Mouse (Mus musculus): ENCODE measurements around the gene Rpf1. TPM values are rescaled to one million over a fixed set of nuclear protein-coding genes. Genes with fewer than 3 reads are reported as not detected.

The Rpf1 gene
- polyA plus RNA-seq, 1 experiment from 2014 or later = 35.0 TPM

DNA sequence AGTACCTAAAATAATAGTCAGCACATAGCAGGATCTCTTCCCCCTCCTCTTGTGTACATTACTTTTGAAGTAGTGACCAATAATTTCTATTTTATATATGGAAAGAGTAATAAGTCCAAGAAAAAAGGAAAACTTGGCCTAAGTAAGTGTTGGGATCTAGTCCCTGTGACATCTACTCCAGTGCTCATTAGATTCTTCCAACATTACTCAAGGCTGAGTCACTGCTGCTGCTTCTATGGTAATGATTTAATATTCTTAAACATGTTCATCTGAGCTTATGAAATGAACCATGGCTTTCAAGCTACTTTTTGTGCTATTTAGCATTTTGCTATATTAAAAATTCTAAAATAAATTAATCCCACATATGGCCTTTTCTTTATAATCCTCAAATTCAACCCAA lies 47.5 kb downstream of the Rpf1 start:
- no peak overlapping the region for H3K4me2 ChIP-seq (ENCODE audit: low read length)
- H3K4me1 ChIP-seq (ENCODE audit: control insufficient read depth in 2 of 2, insufficient read depth in 2 of 2, low read length in 2 of 2) = no peaks in the 10 kb centered on the region
- H3K4me3 ChIP-seq (ENCODE audit: control insufficient read depth in 1 of 2, insufficient read depth in 1 of 2, low read depth in 1 of 2, low read length in 2 of 2) = no peak overlapping the region
- no peaks in the 10 kb centered on the region for H3K36me3 ChIP-seq (ENCODE audit: control insufficient read depth, insufficient read depth, low read length)
- ATAC-seq (ENCODE audit: insufficient number of reproducible peaks, insufficient read depth, low FRiP score, low read depth) = no peak
- H3K9me3 ChIP-seq (ENCODE audit: control insufficient read depth, low read length) = no peaks in the 10 kb centered on the region
- H3K27me3 ChIP-seq (ENCODE audit: control insufficient read depth, insufficient read depth, low read length) = no peaks in the 10 kb centered on the region
- no peak overlapping the region for H3K9ac ChIP-seq (ENCODE audit: low read length)
- H3K27ac ChIP-seq (replicated peaks in 1 of 2; ENCODE audit: control insufficient read depth in 1 of 2, insufficient read depth in 1 of 2, low read depth in 2 of 2, low read length in 2 of 2) = no peak overlapping the region

DNA sequence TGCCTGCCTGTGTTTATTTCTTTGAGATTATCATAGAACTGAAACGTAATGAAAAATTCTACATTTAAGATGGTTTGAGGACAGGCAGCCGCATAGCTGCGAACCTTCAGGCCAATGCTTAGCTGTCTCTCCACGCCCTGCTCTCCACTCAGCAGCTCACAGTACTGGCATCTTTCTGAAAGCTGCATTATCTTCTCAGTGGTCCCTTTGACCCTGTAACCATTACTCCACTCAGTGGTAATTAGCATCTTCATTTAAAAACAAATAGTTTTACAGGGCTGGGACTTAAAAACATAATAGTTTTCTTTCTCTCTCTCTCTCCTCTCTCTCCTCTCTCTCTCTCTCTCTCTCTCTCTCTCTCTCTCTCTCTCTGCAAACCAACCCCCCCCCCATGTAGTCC lies 48.6 kb downstream of the Rpf1 start:
- Histone ChIP-seq H3K27ac (replicated peaks in 1 of 2; ENCODE audit: control insufficient read depth in 1 of 2, insufficient read depth in 1 of 2, low read depth in 2 of 2, low read length in 2 of 2) (no peak overlapping the region), H3K4me1 (ENCODE audit: control insufficient read depth in 2 of 2, insufficient read depth in 2 of 2, low read length in 2 of 2) (no peaks in the 10 kb centered on the region), H3K27me3 (ENCODE audit: control insufficient read depth, insufficient read depth, low read length) (no peaks in the 10 kb centered on the region), H3K4me3 (ENCODE audit: control insufficient read depth in 1 of 2, insufficient read depth in 1 of 2, low read depth in 1 of 2, low read length in 2 of 2) (no peak overlapping the region), H3K36me3 (ENCODE audit: control insufficient read depth, insufficient read depth, low read length) (no peaks in the 10 kb centered on the region), H3K9me3 (ENCODE audit: control insufficient read depth, low read length) (no peaks in the 10 kb centered on the region), H3K9ac (ENCODE audit: low read length) (no peak overlapping the region), H3K4me2 (ENCODE audit: low read length) (no peak overlapping the region)
- 71% methylated on average over 4 of the region's 4 CpGs for WGBS
- no peak for ATAC-seq (ENCODE audit: insufficient number of reproducible peaks, insufficient read depth, low FRiP score, low read depth)

DNA sequence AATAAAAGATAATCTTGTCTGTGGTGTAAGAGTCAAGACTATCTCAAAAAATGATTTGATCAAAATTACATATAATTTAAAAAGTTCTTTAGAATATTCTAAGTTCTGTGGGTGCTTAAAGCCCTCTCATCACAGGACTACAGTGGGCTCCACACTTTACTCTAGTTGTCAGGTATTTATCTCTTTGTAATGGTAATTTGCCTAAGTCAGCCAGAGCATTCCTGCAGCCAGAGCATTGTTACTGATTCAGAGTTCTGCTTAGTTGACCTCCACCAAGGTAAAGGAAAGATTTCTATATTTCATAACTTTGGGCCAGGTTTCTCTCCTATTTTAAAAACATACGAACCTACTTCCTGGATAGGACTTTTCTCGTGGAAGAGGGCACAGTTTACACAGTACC lies 52.0 kb downstream of the Rpf1 start:
- Histone ChIP-seq H3K9ac (ENCODE audit: low read length) (no peak overlapping the region), H3K4me2 (ENCODE audit: low read length) (no peak overlapping the region), H3K4me3 (ENCODE audit: control insufficient read depth in 1 of 2, insufficient read depth in 1 of 2, low read depth in 1 of 2, low read length in 2 of 2) (no peak overlapping the region), H3K36me3 (ENCODE audit: control insufficient read depth, insufficient read depth, low read length) (0 out of 2 replicates have a peak, but pooled peaks cover 4% of the 10 kb centered on the region), H3K9me3 (ENCODE audit: control insufficient read depth, low read length) (no peaks in the 10 kb centered on the region), H3K4me1 (ENCODE audit: control insufficient read depth in 2 of 2, insufficient read depth in 2 of 2, low read length in 2 of 2) (no peaks in the 10 kb centered on the region), H3K27me3 (ENCODE audit: control insufficient read depth, insufficient read depth, low read length) (no peaks in the 10 kb centered on the region), H3K27ac (replicated peaks in 1 of 2; ENCODE audit: control insufficient read depth in 1 of 2, insufficient read depth in 1 of 2, low read depth in 2 of 2, low read length in 2 of 2) (no peak overlapping the region)
- WGBS = 75% methylated on average over 2 of the region's 2 CpGs
- ATAC-seq (ENCODE audit: insufficient number of reproducible peaks, insufficient read depth, low FRiP score, low read depth) = no peak

DNA sequence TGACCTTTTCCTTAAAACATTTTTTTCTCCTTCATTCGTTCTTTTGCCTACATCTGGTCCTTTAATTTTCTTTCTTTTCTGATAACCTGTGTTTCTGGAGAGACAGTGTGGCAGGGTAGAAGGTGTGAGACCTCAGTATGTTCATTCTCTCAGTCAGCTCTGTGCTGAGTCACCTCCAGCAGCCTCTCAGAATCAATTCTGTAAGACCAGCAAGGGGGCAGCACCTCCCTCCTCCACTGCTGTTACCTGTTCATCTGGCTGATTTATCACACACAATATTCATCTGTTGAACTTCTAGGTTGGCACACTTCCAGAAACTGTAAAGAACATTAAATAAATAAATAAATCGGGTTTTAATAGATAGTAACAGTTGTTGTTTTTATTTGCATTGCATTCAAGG lies 58.3 kb downstream of the Rpf1 start:
- 44% methylated on average over 2 of the region's 2 CpGs for WGBS
- Histone ChIP-seq H3K27ac (replicated peaks in 1 of 2; ENCODE audit: control insufficient read depth in 1 of 2, insufficient read depth in 1 of 2, low read depth in 2 of 2, low read length in 2 of 2) (no peak overlapping the region), H3K36me3 (ENCODE audit: control insufficient read depth, insufficient read depth, low read length) (peaks cover 18% of the 10 kb centered on the region), H3K4me3 (ENCODE audit: control insufficient read depth in 1 of 2, insufficient read depth in 1 of 2, low read depth in 1 of 2, low read length in 2 of 2) (no peak overlapping the region), H3K27me3 (ENCODE audit: control insufficient read depth, insufficient read depth, low read length) (no peaks in the 10 kb centered on the region), H3K9ac (ENCODE audit: low read length) (no peak overlapping the region), H3K4me1 (ENCODE audit: control insufficient read depth in 2 of 2, insufficient read depth in 2 of 2, low read length in 2 of 2) (no peaks in the 10 kb centered on the region), H3K9me3 (ENCODE audit: control insufficient read depth, low read length) (no peaks in the 10 kb centered on the region), H3K4me2 (ENCODE audit: low read length) (no peak overlapping the region)
- no peak for ATAC-seq (ENCODE audit: insufficient number of reproducible peaks, insufficient read depth, low FRiP score, low read depth)

Other genes with a start within 250 kb of the Rpf1 start
- gene Ssx2ip, start 116.8 kb downstream of the Rpf1 start, polyA plus RNA-seq (2014; fragmentation: Nextera tagmentation; extraction: Ambion mirVana) = 17.1 and 19.6 TPM in 2 replicates
- gene Ctbs, start 71.6 kb downstream of the Rpf1 start, polyA plus RNA-seq (2014; fragmentation: Nextera tagmentation; extraction: Ambion mirVana) = 11.3 and 11.5 TPM in 2 replicates
- gene Spata1, start 21.7 kb downstream of the Rpf1 start, polyA plus RNA-seq (2014; fragmentation: Nextera tagmentation; extraction: Ambion mirVana) = 5.5 and 6.5 TPM in 2 replicates
- gene Gng5, start 21.6 kb downstream of the Rpf1 start, polyA plus RNA-seq (2014; fragmentation: Nextera tagmentation; extraction: Ambion mirVana) = 1,503 and 1,593 TPM in 2 replicates
- gene Uox, start 49.0 kb upstream of the Rpf1 start, polyA plus RNA-seq (2014; fragmentation: Nextera tagmentation; extraction: Ambion mirVana) = not detected in 2 replicates
- not detected in 2 replicates for gene Dnase2b, start 94.2 kb upstream of the Rpf1 start, polyA plus RNA-seq (2014; fragmentation: Nextera tagmentation; extraction: Ambion mirVana)
- 0.13 TPM in 1 of 2 replicates, not detected in the other for gene 4930503B20Rik, start 129.9 kb upstream of the Rpf1 start, polyA plus RNA-seq (2014; fragmentation: Nextera tagmentation; extraction: Ambion mirVana)
- 1.8 and 3.1 TPM in 2 replicates for gene Samd13, start 164.2 kb upstream of the Rpf1 start, polyA plus RNA-seq (2014; fragmentation: Nextera tagmentation; extraction: Ambion mirVana)

All from heart, embryonic 14.5 days (tissue).